Mouse (Mus musculus) limb, embryonic 10.5 days (tissue): ENCODE results near the gene Nfyb. TPM values are rescaled to one million over a fixed set of nuclear protein-coding genes. Genes with fewer than 3 reads are reported as not detected.

Experiments
- DNase-seq: peaks from one replicate; pipeline ENCODE4 v3.0.0-alpha.2; 2017; ENCODE audit warnings: low spot score
- H3K27ac ChIP-seq: fragments of 300-500 bp; sonication (generic); 2 replicates; pipeline ENCODE4 v1.5.1; 2016; ENCODE audit warnings: mild to moderate bottlenecking
- H3K27me3 ChIP-seq: fragments of 300-500 bp; sonication (generic); 2 replicates; pipeline ENCODE4 v1.6.1; 2016; ENCODE audit warnings: low read depth, mild to moderate bottlenecking; ENCODE audit not compliant: poor library complexity, severe bottlenecking
- H3K36me3 ChIP-seq: fragments of 300-500 bp; sonication (generic); 2 replicates; pipeline ENCODE4 v1.6.1; 2016; ENCODE audit warnings: mild to moderate bottlenecking, moderate library complexity
- H3K4me1 ChIP-seq: fragments of 300-500 bp; sonication (generic); 2 replicates; pipeline ENCODE4 v1.6.1; 2016
- H3K4me3 ChIP-seq: fragments of 300-500 bp; sonication (generic); 2 replicates; pipeline ENCODE4 v1.5.1; 2016; ENCODE audit warnings: mild to moderate bottlenecking, moderate library complexity
- H3K9me3 ChIP-seq: fragments of 300-500 bp; sonication (generic); replicated peaks from 2 replicates; pipeline ENCODE4 v1.6.1; 2016; ENCODE audit warnings: mild to moderate bottlenecking
- WGBS: fragments of 180-500 bp; shearing (Covaris S2); methylation state at CpG from one replicate; pipeline ENCODE4 v1.1.7; 2016; 5-methylcytosine and 5-hydroxymethylcytosine counted together
- polyA plus RNA-seq: library from polyadenylated mRNA; unstranded; fragments of >200 nt; fragmentation: Nextera tagmentation; extraction: Ambion mirVana; gene quantifications from 2 replicates; pipeline ENCODE4 v1.2.1, GENCODE M21; 2016

The Nfyb gene
- polyA plus RNA-seq: 56.8 and 64.1 TPM in 2 replicates

DNA sequence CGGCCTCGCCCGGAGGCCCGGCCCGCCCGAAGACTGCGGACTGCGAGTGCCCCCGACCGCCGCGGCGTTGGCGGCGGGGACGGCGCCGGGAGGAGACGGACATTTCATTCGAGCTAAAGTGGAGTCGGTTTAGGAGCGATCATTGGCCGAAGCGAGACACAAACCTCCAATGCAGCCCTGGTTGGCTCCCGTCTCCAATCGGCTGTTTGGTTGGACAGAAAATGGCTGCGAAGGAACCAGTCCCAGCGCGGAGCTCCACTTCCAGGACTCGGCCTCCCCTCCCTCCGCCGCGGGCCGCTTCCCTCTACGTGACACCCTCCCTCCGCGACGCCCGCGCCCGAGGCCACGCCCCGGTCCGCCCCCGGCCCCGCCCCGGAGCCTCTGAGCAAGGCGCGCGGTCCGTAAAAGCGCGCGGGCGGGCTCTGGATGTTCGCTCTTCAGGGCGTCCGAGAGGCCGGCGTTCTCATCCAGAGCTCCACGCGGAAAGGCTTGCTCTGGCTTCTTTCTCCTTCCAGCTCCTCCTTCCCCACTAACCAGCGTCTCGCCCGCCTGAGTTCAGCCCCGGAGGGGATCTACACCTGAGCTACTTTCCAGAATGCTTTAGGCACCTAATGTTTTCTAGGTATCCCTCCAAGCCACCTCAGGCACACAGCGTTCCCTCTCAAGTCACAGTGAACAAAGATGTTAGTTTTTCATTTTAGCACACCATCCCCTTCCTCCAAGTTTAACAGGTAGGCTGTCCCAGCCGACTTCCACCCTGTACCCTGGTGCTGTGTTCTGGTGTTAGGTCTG, at the start of gene Nfyb:
Gene Nfyb, minus strand, starts transcription at position 305 of the 792 bp plus-strand sequence.
- 2% methylated on average over 67 of the region's 68 CpGs for WGBS

DNA sequence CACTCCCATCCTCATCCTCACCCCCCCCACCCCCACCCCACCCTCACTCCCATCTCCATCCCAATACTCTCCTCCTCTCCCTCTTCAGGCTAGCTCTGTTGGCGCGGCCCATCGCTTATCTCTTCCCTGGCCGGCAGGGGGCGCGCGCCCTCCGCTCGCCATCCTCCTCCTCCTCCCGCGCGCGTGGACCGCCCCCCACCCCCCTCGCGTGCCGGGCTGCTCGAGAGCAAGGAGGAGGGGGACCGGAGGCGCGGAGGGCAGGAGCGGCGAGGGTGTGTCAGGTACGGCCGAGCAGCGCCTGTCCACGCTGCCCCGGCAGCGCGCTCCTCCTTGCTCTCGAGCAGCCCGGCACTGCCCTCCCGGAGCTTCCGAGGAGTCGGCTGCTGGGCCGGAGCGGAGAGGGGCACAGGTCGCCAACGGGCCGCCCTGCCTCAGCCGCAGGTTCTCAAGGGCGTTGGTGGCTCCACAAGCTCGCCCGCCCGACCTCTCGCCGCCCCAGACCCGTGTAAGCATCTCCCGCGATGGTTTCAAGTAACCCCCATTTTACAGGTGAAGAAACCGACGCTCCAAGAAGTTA, 48.0 kb upstream of the Nfyb start:
- Histone ChIP-seq H3K36me3 (no peaks in the 10 kb centered on the region), H3K27me3 (no peaks in the 10 kb centered on the region), H3K9me3 (no peaks in the 10 kb centered on the region), H3K4me1 (peaks cover 17% of the 10 kb centered on the region), H3K27ac (peak overlapping the region; percentile 82; the same call in 1 of the 2 replicates), H3K4me3 (peak overlapping the region; percentile 67)
- 7% methylated on average over 46 of the region's 52 CpGs for WGBS
- peak; percentile 92 for DNase-seq

More for the DNA sequence above, at the start of gene Nfyb:
- no peaks in the 10 kb centered on the region for H3K27me3 ChIP-seq
- peaks cover 41% of the 10 kb centered on the region for H3K4me1 ChIP-seq
- peak within 1 kb of the TSS; percentile 77 for H3K4me3 ChIP-seq
- peaks cover 27% of the 10 kb centered on the region for H3K36me3 ChIP-seq
- peak; percentile 100 for DNase-seq
- peak within 1 kb of the TSS; percentile 97 for H3K27ac ChIP-seq
- H3K9me3 ChIP-seq: no peaks in the 10 kb centered on the region

DNA sequence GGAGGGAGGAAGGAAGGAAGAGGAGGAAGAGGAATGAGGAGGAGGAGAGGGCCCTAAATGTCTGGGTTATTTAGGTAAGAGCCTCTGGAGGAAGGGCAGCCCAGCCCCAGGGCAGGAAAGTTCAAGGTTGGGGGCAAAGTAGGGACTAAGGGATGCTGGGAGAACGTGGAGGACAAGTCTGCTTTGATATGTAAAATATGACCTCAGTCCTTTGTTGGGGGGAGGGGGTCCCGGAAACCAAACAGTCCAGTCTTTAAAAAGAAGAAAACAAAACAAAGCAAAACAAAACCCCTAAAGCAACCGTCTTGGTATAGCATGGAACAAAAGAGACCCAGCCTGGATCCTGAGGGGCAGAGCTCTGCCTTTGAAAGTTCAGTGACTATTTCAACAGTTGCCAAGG, 45.4 kb upstream of the Nfyb start:
- WGBS: 31% methylated on average over 3 of the region's 3 CpGs

DNA sequence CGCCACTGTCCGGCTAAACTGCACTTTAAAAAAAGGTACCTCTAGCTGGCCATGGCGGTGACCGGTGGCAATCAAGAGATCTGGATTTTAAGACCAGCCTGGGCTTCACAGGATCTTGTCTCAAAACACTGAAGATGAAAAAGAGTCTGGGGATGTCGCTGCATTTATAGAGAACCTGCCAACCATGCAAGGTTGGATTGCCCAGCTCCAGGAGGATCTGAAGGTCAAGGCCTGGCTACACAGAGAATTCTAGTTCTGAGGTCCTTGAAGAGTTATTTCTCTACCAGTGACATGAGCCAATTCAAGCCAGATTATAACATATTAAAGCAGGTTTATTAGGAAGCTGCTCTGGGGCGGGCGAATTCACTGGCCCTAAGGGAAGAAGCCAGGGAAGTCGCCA, 44.9 kb upstream of the Nfyb start:
- H3K9me3 ChIP-seq: no peaks in the 10 kb centered on the region
- H3K27me3 ChIP-seq: no peaks in the 10 kb centered on the region
- H3K36me3 ChIP-seq: no peaks in the 10 kb centered on the region
- H3K4me3 ChIP-seq: no peak overlapping the region
- H3K4me1 ChIP-seq: peaks cover 7% of the 10 kb centered on the region
- no peak for DNase-seq
- WGBS: 89% methylated on average over 8 of the region's 8 CpGs
- H3K27ac ChIP-seq: no peak overlapping the region

More for the DNA sequence above, 45.4 kb upstream of the Nfyb start:
- Histone ChIP-seq H3K27ac (no peak overlapping the region), H3K4me3 (no peak overlapping the region), H3K36me3 (no peaks in the 10 kb centered on the region), H3K4me1 (peaks cover 11% of the 10 kb centered on the region), H3K27me3 (no peaks in the 10 kb centered on the region), H3K9me3 (no peaks in the 10 kb centered on the region)
- no peak for DNase-seq

DNA sequence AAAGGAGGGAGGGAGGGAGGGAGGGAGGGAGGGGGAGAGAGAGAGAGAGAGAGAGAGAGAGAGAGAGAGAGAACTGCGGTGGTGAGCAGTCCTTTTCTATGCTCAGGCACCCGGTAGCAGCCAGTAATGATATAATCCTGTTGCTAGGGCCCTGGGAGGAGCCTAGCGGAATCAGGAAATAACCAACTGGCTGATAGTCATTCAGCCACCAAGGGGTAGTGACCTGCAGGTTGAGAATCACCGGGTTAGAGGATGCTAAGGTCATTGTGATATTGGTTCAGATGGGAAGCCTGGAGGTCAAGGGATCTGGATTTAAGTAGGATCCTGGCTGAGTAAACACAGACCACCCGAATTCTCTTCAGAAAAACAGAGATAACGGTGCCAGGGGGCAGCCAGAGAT, 44.2 kb upstream of the Nfyb start:
- Histone ChIP-seq H3K27me3 (no peaks in the 10 kb centered on the region), H3K36me3 (no peaks in the 10 kb centered on the region), H3K4me3 (no peak overlapping the region), H3K9me3 (no peaks in the 10 kb centered on the region), H3K27ac (no peak overlapping the region), H3K4me1 (0 out of 2 replicates have a peak, but pooled peaks cover 4% of the 10 kb centered on the region)
- WGBS: 52% methylated on average over 6 of the region's 6 CpGs
- DNase-seq: no peak

DNA sequence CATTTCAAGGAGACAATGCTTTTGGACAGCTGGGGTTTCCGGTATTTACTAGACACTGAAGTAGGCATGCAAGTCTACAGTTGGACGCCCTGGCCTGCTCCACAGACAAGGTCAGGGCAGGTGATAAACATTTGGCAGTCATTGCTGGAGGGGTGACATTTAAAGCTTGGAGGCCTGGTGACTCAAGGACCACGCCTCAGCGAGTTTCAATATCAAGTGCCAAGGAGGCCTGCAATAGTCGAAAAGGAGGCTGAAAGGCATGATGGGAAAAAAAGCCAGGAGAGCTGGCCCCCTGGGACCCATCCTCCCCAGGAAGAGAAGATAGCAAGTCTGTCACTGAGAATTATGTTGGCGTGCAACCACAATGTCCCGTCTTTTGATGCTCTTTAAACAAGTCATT, 43.3 kb upstream of the Nfyb start:
- Histone ChIP-seq H3K27me3 (no peaks in the 10 kb centered on the region), H3K4me1 (0 out of 2 replicates have a peak, but pooled peaks cover 4% of the 10 kb centered on the region), H3K4me3 (no peak overlapping the region), H3K27ac (no peak overlapping the region), H3K36me3 (no peaks in the 10 kb centered on the region), H3K9me3 (no peaks in the 10 kb centered on the region)
- DNase-seq: no peak
- 85% methylated on average over 7 of the region's 7 CpGs for WGBS

DNA sequence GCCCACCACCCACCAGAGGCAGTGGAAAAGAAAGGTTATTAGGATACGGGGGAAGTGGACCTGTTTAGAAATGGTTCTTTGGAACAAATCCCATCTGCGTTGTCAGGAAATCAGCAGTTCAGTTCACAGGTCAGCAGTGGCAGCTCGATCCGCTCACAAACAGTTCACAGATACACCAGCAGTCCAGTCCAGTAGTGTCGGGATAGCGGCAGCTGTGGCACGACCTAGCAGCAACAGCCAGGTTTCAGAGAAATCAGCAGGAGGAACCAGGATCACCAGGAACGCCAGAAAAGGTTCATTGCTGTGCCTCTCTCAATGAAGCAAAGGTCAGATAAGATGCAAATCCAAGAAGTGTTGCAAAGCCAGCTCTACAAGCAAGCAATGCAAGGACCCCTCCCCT, 42.5 kb upstream of the Nfyb start:
- H3K4me3 ChIP-seq: no peak overlapping the region
- H3K4me1 ChIP-seq: no peaks in the 10 kb centered on the region
- no peak for DNase-seq
- H3K9me3 ChIP-seq: no peaks in the 10 kb centered on the region
- no peaks in the 10 kb centered on the region for H3K27me3 ChIP-seq
- H3K27ac ChIP-seq: no peak overlapping the region
- 83% methylated on average over 8 of the region's 8 CpGs for WGBS
- no peaks in the 10 kb centered on the region for H3K36me3 ChIP-seq

DNA sequence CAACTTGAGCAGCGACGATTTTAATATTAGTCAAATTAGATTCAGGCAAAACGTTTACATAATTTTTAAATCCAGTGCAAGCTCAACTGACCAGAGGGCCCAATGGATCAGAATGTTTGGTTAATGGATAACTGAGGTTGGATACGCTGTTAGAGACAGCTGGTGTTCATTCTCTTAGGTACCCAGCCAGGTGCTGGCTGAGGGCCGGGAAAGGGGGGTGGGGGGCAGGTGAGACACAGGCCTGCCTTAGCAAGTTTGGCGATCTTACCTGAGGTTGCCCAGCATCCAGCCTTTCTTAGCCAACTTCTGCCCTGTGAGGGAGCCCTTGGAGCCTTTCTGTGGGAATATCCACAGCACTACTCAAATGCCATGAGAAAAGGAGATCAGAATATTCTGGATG, 41.2 kb upstream of the Nfyb start:
- Histone ChIP-seq H3K9me3 (no peaks in the 10 kb centered on the region), H3K36me3 (no peaks in the 10 kb centered on the region), H3K27me3 (no peaks in the 10 kb centered on the region), H3K27ac (no peak overlapping the region), H3K4me1 (no peaks in the 10 kb centered on the region), H3K4me3 (no peak overlapping the region)
- 89% methylated on average over 6 of the region's 6 CpGs for WGBS
- no peak for DNase-seq

DNA sequence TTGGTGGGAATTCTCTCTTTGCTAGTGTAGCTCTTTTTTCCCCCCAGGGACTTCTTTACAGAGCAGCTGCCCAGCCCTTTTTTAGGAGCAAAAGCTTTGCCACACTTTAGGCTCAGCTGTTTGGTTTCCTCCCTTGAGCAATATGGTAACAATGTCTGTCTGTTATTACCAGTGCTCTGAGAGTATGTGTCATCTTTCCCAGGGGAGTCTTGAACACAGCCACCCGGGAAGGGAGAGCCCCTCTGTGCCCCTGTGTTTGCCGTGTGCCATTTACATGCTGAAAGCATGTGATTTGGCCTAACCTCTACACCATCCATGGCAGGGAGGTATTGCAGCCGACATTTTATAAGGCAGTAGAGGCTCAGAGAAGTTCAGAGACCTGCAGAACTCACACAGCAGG, 40.5 kb upstream of the Nfyb start:
- no peaks in the 10 kb centered on the region for H3K36me3 ChIP-seq
- H3K27ac ChIP-seq: no peak overlapping the region
- no peak overlapping the region for H3K4me3 ChIP-seq
- no peaks in the 10 kb centered on the region for H3K4me1 ChIP-seq
- no peaks in the 10 kb centered on the region for H3K9me3 ChIP-seq
- WGBS: 80% methylated on average over 3 of the region's 3 CpGs
- H3K27me3 ChIP-seq: no peaks in the 10 kb centered on the region
- no peak for DNase-seq

DNA sequence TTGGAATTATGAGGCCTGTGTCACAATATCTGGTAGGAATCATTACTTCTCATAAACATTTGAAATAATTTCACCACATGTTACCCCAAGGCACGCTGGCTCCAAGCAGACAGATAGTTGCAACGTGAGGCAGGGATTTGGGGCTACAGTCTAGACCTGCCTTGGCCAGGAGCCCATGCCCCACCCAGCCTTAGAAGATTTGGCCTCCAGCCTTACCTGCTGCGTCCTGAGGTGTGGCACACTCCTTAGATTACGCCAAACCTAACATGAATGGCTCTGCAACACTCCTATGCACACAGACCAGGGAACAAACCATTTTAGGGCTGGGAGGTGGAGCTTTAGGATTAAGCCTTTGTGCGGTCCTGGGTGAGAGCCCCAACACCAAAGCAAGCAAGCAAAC, 36.1 kb upstream of the Nfyb start:
- WGBS: 83% methylated on average over 5 of the region's 5 CpGs
- no peak for DNase-seq
- Histone ChIP-seq H3K4me3 (no peak overlapping the region), H3K27ac (no peak overlapping the region), H3K36me3 (no peaks in the 10 kb centered on the region), H3K4me1 (peaks cover 11% of the 10 kb centered on the region), H3K27me3 (no peaks in the 10 kb centered on the region), H3K9me3 (no peaks in the 10 kb centered on the region)

DNA sequence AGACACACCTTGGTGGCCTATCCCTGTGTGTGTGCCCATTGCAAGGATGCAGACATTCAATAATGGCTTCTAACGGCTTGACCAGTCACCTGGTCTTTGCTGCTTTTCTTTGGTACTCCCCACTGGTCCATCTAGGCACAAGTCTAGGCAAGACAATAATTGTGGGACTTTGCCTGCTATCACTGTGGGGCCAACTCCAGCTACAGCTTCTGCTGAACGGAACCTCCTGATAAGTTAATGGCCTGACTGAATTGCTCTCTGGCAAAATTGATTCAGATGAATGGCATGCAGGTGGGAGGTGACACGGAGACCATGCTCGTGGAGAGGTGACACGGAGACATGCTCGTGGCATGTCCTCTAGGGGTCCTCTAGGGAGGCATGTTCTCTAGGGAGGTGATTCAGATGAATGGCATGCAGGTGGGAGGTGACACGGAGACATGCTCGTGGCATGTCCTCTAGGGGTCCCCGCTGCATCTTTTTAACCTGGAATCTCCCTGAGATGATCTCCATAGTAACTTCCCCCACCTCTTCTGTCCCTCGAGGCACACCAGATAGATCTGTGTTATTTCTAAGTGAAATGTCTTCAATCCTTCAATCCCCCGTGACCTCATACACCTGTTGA, 34.5 kb upstream of the Nfyb start:
- H3K9me3 ChIP-seq: no peaks in the 10 kb centered on the region
- peaks cover 13% of the 10 kb centered on the region for H3K4me1 ChIP-seq
- no peaks in the 10 kb centered on the region for H3K36me3 ChIP-seq
- no peak overlapping the region for H3K27ac ChIP-seq
- H3K4me3 ChIP-seq: no peak overlapping the region
- 62% methylated on average over 11 of the region's 11 CpGs for WGBS
- no peak for DNase-seq
- H3K27me3 ChIP-seq: no peaks in the 10 kb centered on the region

DNA sequence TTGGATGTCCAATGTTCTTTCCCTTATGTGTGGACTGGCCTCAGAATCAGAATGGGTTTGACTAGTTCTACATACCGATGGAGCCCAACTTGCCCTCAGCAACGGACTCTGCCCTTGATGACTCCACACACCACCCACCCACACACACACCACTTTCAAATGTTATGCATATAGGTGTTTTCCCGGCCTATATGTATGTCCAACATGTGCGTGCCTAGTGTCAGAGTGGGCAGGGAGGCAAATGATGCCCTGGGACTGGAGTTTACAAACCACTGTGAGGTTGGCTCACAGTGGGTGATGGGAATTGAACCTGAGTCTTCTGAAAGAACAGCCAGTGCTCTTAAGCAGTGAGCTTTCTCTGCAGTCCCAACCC, 33.2 kb upstream of the Nfyb start:
- H3K36me3 ChIP-seq: no peaks in the 10 kb centered on the region
- DNase-seq: no peak
- no peak overlapping the region for H3K4me3 ChIP-seq
- H3K27me3 ChIP-seq: no peaks in the 10 kb centered on the region
- no peaks in the 10 kb centered on the region for H3K9me3 ChIP-seq
- 90% methylated on average over 4 of the region's 4 CpGs for WGBS
- H3K4me1 ChIP-seq: peaks cover 13% of the 10 kb centered on the region
- no peak overlapping the region for H3K27ac ChIP-seq

DNA sequence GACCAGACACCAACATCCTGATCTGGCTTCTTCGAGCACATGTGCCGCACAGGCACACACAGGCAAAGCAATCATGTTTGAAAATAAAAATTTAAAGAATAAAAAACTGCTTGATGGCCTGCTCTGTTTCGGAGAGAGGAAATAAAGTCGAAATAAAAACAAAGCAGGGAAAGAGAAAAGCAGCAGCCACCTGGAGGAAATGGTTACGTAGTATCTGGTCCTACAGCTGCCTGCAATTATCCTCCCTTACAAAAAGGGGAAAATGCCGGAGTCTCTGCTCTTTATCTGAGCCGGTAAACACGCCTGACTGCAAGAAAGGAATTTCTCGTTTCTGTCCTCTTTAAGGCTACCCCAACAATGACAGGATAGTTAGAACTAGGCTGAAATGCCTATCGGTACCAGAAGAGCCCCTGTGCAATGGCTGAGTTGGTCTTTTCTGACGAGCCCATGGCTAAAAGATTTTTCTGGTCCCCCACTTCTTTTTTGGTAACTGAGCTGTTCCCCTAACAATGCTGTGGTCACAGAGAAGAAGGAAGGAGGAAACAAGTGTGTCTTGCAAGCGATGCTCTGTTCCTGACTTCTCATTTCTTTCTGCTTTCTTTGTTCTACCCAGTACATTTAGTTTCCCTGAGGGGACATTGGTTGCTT, 32.7 kb upstream of the Nfyb start:
- no peaks in the 10 kb centered on the region for H3K36me3 ChIP-seq
- no peaks in the 10 kb centered on the region for H3K27me3 ChIP-seq
- DNase-seq: no peak
- no peak overlapping the region for H3K4me3 ChIP-seq
- 54% methylated on average over 12 of the region's 12 CpGs for WGBS
- peaks cover 13% of the 10 kb centered on the region for H3K4me1 ChIP-seq
- H3K9me3 ChIP-seq: no peaks in the 10 kb centered on the region
- H3K27ac ChIP-seq: no peak overlapping the region
